In the genomic region with DNA sequence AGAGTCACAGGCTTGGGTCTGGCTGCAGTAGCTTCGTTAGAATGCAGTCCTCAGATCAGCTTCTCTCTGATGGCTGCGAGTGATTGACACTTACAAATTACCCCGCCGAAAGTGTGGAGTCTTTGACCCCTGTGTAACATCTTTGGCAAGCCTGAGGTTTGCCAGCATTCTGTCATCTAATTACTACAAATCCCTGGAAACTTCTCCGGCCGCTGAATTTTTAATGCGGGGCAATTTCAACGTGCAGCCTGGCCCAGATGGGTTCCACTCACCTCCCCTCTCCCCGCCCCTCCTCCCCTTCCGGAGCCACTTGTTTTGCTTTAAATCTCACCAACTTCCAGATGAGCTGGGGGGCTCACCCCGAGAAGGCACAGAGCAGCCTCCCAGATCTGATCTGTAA, we compare ENCODE assay signal across 9 mouse cellular contexts.
A peak's percentile ranks its signal among the peaks of the same experiment; 100 is the strongest.
DNase-seq lines count a peak whose midpoint lies in the region; ATAC-seq and TF ChIP-seq lines count a peak whose summit lies in the region.
"Had no signal": no experiment of that assay in that cellular context is flagged by ENCODE, and none has a peak within 500 bp of the region (broad histone marks: within the 10 kb centered on the region; RNA-seq: fewer than 3 reads in every experiment).

No protein-coding gene starts in this region.

- WGBS in liver, embryonic 12.5 days (ENCODE audit: insufficient replicate concordance), result 16% methylated on average over 11 of the region's 11 CpGs
- 21% methylated on average over 11 of the region's 11 CpGs for WGBS in liver, postnatal 0 days (ENCODE audit: insufficient replicate concordance)
- 9% methylated on average over 11 of the region's 11 CpGs for WGBS in forebrain, embryonic 10.5 days
- WGBS in limb, embryonic 12.5 days, result 3% methylated on average over 11 of the region's 11 CpGs

- no peak overlapping the region for H3K9ac ChIP-seq in liver, embryonic 12.5 days
- no peak overlapping the region for H3K9ac ChIP-seq in liver, postnatal 0 days (replicated peaks)
- no peak overlapping the region for H3K9ac ChIP-seq in limb, embryonic 12.5 days (replicated peaks)

- no peak overlapping the region for H3K27ac ChIP-seq in liver, embryonic 12.5 days
- no peak overlapping the region for H3K27ac ChIP-seq in liver, postnatal 0 days (ENCODE audit: low read depth)
- H3K27ac ChIP-seq in forebrain, embryonic 10.5 days, result 0 out of 2 replicates have a peak overlapping the region, but pooled peaks have one; percentile 16
- no peak overlapping the region for H3K27ac ChIP-seq in limb, embryonic 12.5 days
- H3K27ac ChIP-seq: left cerebral cortex, adult 2 months had no signal

- no peak overlapping the region for H3K4me3 ChIP-seq in liver, embryonic 12.5 days
- no peak overlapping the region for H3K4me3 ChIP-seq in liver, postnatal 0 days (ENCODE audit: low read depth, low read length)
- peak overlapping the region; percentile 30 for H3K4me3 ChIP-seq in forebrain, embryonic 10.5 days
- H3K4me3 ChIP-seq in limb, embryonic 12.5 days (replicated peaks), result peak overlapping the region; percentile 26

- ATAC-seq in liver, embryonic 12.5 days, result no peak
- ATAC-seq in liver, postnatal 0 days, result no peak
- no peak for ATAC-seq in limb, embryonic 12.5 days (ENCODE audit: insufficient number of reproducible peaks, insufficient read depth, low FRiP score, low TSS enrichment, low read depth)

- peaks cover 10% of the 10 kb centered on the region; the same call in 1 of the 2 replicates for H3K4me1 ChIP-seq in liver, embryonic 12.5 days
- H3K4me1 ChIP-seq in liver, postnatal 0 days (ENCODE audit: insufficient read depth), result no peaks in the 10 kb centered on the region
- peaks cover 57% of the 10 kb centered on the region for H3K4me1 ChIP-seq in forebrain, embryonic 10.5 days
- H3K4me1 ChIP-seq in limb, embryonic 12.5 days (replicated peaks), result peaks cover 11% of the 10 kb centered on the region

- peaks cover 65% of the 10 kb centered on the region for H3K27me3 ChIP-seq in liver, embryonic 12.5 days (replicated peaks)
- H3K27me3 ChIP-seq in liver, postnatal 0 days (ENCODE audit: insufficient read depth, low read length), result 0 out of 2 replicates have a peak, but pooled peaks cover 2% of the 10 kb centered on the region
- H3K27me3 ChIP-seq in forebrain, embryonic 10.5 days (ENCODE audit: poor library complexity, severe bottlenecking), result peaks cover 71% of the 10 kb centered on the region
- peaks cover 49% of the 10 kb centered on the region for H3K27me3 ChIP-seq in limb, embryonic 12.5 days

- TF ChIP-seq EP300 in liver, postnatal 0 days (IDR thresholded peaks at IDR 0.05; ENCODE audit: low read depth), result no peak

- TF ChIP-seq CTCF in liver, postnatal 0 days (IDR thresholded peaks at IDR 0.05; ENCODE audit: low read depth), result no peak

- peak overlapping the region; percentile 25; the same call in 1 of the 2 replicates for H3K4me2 ChIP-seq in liver, embryonic 12.5 days
- H3K4me2 ChIP-seq in liver, postnatal 0 days (ENCODE audit: low read depth, low read length), result no peak overlapping the region
- H3K4me2 ChIP-seq in limb, embryonic 12.5 days, result peak overlapping the region; percentile 56

- H3K36me3 ChIP-seq in liver, embryonic 12.5 days, result no peaks in the 10 kb centered on the region
- H3K36me3 ChIP-seq in liver, postnatal 0 days (replicated peaks; ENCODE audit: insufficient read depth, low read length), result no peaks in the 10 kb centered on the region
- no peaks in the 10 kb centered on the region for H3K36me3 ChIP-seq in forebrain, embryonic 10.5 days (replicated peaks)
- H3K36me3 ChIP-seq in limb, embryonic 12.5 days, result no peaks in the 10 kb centered on the region

- H3K9me3 ChIP-seq in liver, embryonic 12.5 days (replicated peaks), result no peaks in the 10 kb centered on the region
- no peaks in the 10 kb centered on the region for H3K9me3 ChIP-seq in liver, postnatal 0 days (ENCODE audit: low read length)
- no peaks in the 10 kb centered on the region for H3K9me3 ChIP-seq in forebrain, embryonic 10.5 days
- no peaks in the 10 kb centered on the region for H3K9me3 ChIP-seq in limb, embryonic 12.5 days

- DNase-seq in liver, postnatal 0 days, result no peak
- no peak for DNase-seq in forebrain, embryonic 10.5 days (ENCODE audit: extremely low spot score, low spot score)
- peak; percentile 44 for DNase-seq in retina, postnatal 1 day
- no peak for DNase-seq in right cerebral cortex, postnatal 4 days
- DNase-seq in urinary bladder, postnatal 10 days (ENCODE audit: low spot score), result no peak
- DNase-seq: right cerebral cortex, postnatal 14 days had no signal

Comparison
In these comparisons a context has a peak if more than half of its experiments do, and no peak if none do; other contexts are left out.
1. H3K4me3 ChIP-seq: peak in forebrain, embryonic 10.5 days (single experiment) and limb, embryonic 12.5 days (single experiment); none in liver, embryonic 12.5 days (single experiment) and liver, postnatal 0 days (single experiment).